Mouse (Mus musculus): ENCODE results near the gene Vegfa. TPM values are rescaled to one million over a fixed set of nuclear protein-coding genes. Genes with fewer than 3 reads are reported as not detected.

The Vegfa gene
- polyA plus RNA-seq, 1 experiment, result 52.5 TPM

GRCm38 (mm10) chr17:45973214-45973613, 59.0 kb downstream of the Vegfa start:
- H3ac ChIP-seq (ENCODE audit: control insufficient read depth, insufficient read length, low read depth), result no peak overlapping the region
- no peaks in the 10 kb centered on the region for H3K79me2 ChIP-seq (ENCODE audit: control insufficient read depth, insufficient read depth)
- no peak for TF ChIP-seq CTCF (IDR thresholded peaks at IDR 0.05; ENCODE audit: control insufficient read depth, insufficient read depth, insufficient read length)
- no peak for TF ChIP-seq FOSL1 (IDR thresholded peaks at IDR 0.05; ENCODE audit: insufficient read depth, low read length, poor library complexity, severe bottlenecking)
- TF ChIP-seq MAX (IDR thresholded peaks at IDR 0.05), result no peak
- TF ChIP-seq MYOG (IDR thresholded peaks at IDR 0.05; ENCODE audit: control insufficient read depth, extremely low read depth, insufficient read length), result no peak
- H3K4me3 ChIP-seq (ENCODE audit: insufficient read depth, poor library complexity, severe bottlenecking), result no peak overlapping the region
- H3K27me3 ChIP-seq (ENCODE audit: control insufficient read depth, insufficient read depth, insufficient read length), result no peaks in the 10 kb centered on the region
- no peaks in the 10 kb centered on the region for H3K79me3 ChIP-seq (ENCODE audit: low read depth)
- H3K36me3 ChIP-seq (ENCODE audit: control insufficient read depth, insufficient read depth), result no peaks in the 10 kb centered on the region

- no peaks in the 10 kb centered on the region for H3K79me2 ChIP-seq (ENCODE audit: control insufficient read depth, insufficient read depth)
- no peak overlapping the region for H3K4me3 ChIP-seq (ENCODE audit: insufficient read depth, poor library complexity, severe bottlenecking)
- H3K27me3 ChIP-seq (ENCODE audit: control insufficient read depth, insufficient read depth, insufficient read length), result no peaks in the 10 kb centered on the region
- no peak overlapping the region for H3ac ChIP-seq (ENCODE audit: control insufficient read depth, insufficient read length, low read depth)
- no peaks in the 10 kb centered on the region for H3K79me3 ChIP-seq (ENCODE audit: low read depth)
- TF ChIP-seq USF1 (IDR thresholded peaks at IDR 0.05; ENCODE audit: low read depth) (no peak), MAX (IDR thresholded peaks at IDR 0.05) (no peak), FOSL1 (IDR thresholded peaks at IDR 0.05; ENCODE audit: insufficient read depth, low read length, poor library complexity, severe bottlenecking) (no peak), MYOG (IDR thresholded peaks at IDR 0.05; ENCODE audit: control insufficient read depth, extremely low read depth, insufficient read length) (no peak), MYOD1 (IDR thresholded peaks at IDR 0.05; ENCODE audit: control insufficient read depth, insufficient read length, low read depth) (no peak), CTCF (IDR thresholded peaks at IDR 0.05; ENCODE audit: control insufficient read depth, insufficient read depth, insufficient read length) (no peak), CEBPB (IDR thresholded peaks at IDR 0.05; ENCODE audit: low read depth) (no peak)
- no peaks in the 10 kb centered on the region for H3K36me3 ChIP-seq (ENCODE audit: control insufficient read depth, insufficient read depth)
Measured at GRCm38 (mm10) chr17:45972405-45972804, 59.8 kb downstream of the Vegfa start.

- no peaks in the 10 kb centered on the region for H3K27me3 ChIP-seq (ENCODE audit: control insufficient read depth, insufficient read depth, insufficient read length)
- no peak overlapping the region for H3ac ChIP-seq (ENCODE audit: control insufficient read depth, insufficient read length, low read depth)
- H3K4me3 ChIP-seq (ENCODE audit: insufficient read depth, poor library complexity, severe bottlenecking), result no peak overlapping the region
- no peaks in the 10 kb centered on the region for H3K36me3 ChIP-seq (ENCODE audit: control insufficient read depth, insufficient read depth)
- TF ChIP-seq MAX (IDR thresholded peaks at IDR 0.05), result no peak
- no peak for TF ChIP-seq CEBPB (IDR thresholded peaks at IDR 0.05; ENCODE audit: low read depth)
- no peak for TF ChIP-seq CTCF (IDR thresholded peaks at IDR 0.05; ENCODE audit: control insufficient read depth, insufficient read depth, insufficient read length)
- H3K79me2 ChIP-seq (ENCODE audit: control insufficient read depth, insufficient read depth), result no peaks in the 10 kb centered on the region
- no peaks in the 10 kb centered on the region for H3K79me3 ChIP-seq (ENCODE audit: low read depth)
Measured at GRCm38 (mm10) chr17:45971800-45972199, 60.4 kb downstream of the Vegfa start.

GRCm38 (mm10) chr17:45970741-45971550, 61.2 kb downstream of the Vegfa start:
- no peak overlapping the region for H3K4me3 ChIP-seq (ENCODE audit: insufficient read depth, poor library complexity, severe bottlenecking)
- no peaks in the 10 kb centered on the region for H3K79me3 ChIP-seq (ENCODE audit: low read depth)
- TF ChIP-seq MYOG (IDR thresholded peaks at IDR 0.05; ENCODE audit: control insufficient read depth, extremely low read depth, insufficient read length), result no peak
- no peaks in the 10 kb centered on the region for H3K79me2 ChIP-seq (ENCODE audit: control insufficient read depth, insufficient read depth)
- H3ac ChIP-seq (ENCODE audit: control insufficient read depth, insufficient read length, low read depth), result no peak overlapping the region
- no peaks in the 10 kb centered on the region for H3K36me3 ChIP-seq (ENCODE audit: control insufficient read depth, insufficient read depth)
- H3K27me3 ChIP-seq (ENCODE audit: control insufficient read depth, insufficient read depth, insufficient read length), result no peaks in the 10 kb centered on the region

GRCm38 (mm10) chr17:45969596-45969995, 62.6 kb downstream of the Vegfa start:
- Histone ChIP-seq H3K36me3 (ENCODE audit: control insufficient read depth, insufficient read depth) (no peaks in the 10 kb centered on the region), H3K79me2 (ENCODE audit: control insufficient read depth, insufficient read depth) (no peaks in the 10 kb centered on the region), H3K79me3 (ENCODE audit: low read depth) (no peaks in the 10 kb centered on the region), H3ac (ENCODE audit: control insufficient read depth, insufficient read length, low read depth) (no peak overlapping the region), H3K27me3 (ENCODE audit: control insufficient read depth, insufficient read depth, insufficient read length) (no peaks in the 10 kb centered on the region), H3K4me3 (ENCODE audit: insufficient read depth, poor library complexity, severe bottlenecking) (no peak overlapping the region)
- TF ChIP-seq USF1 (IDR thresholded peaks at IDR 0.05; ENCODE audit: low read depth), result no peak
- no peak for TF ChIP-seq MAX (IDR thresholded peaks at IDR 0.05)
- TF ChIP-seq CTCF (IDR thresholded peaks at IDR 0.05; ENCODE audit: control insufficient read depth, insufficient read depth, insufficient read length), result no peak

GRCm38 (mm10) chr17:45968341-45968740, 63.8 kb downstream of the Vegfa start:
- Histone ChIP-seq H3K79me3 (ENCODE audit: low read depth) (no peaks in the 10 kb centered on the region), H3K36me3 (ENCODE audit: control insufficient read depth, insufficient read depth) (no peaks in the 10 kb centered on the region), H3K4me3 (ENCODE audit: insufficient read depth, poor library complexity, severe bottlenecking) (no peak overlapping the region), H3K27me3 (ENCODE audit: control insufficient read depth, insufficient read depth, insufficient read length) (no peaks in the 10 kb centered on the region), H3K79me2 (ENCODE audit: control insufficient read depth, insufficient read depth) (no peaks in the 10 kb centered on the region), H3ac (ENCODE audit: control insufficient read depth, insufficient read length, low read depth) (no peak overlapping the region)
- no peak for TF ChIP-seq MAX (IDR thresholded peaks at IDR 0.05)
- TF ChIP-seq FOSL1 (IDR thresholded peaks at IDR 0.05; ENCODE audit: insufficient read depth, low read length, poor library complexity, severe bottlenecking), result no peak
- no peak for TF ChIP-seq MYOD1 (IDR thresholded peaks at IDR 0.05; ENCODE audit: control insufficient read depth, insufficient read length, low read depth)
- TF ChIP-seq USF1 (IDR thresholded peaks at IDR 0.05; ENCODE audit: low read depth), result no peak
- TF ChIP-seq CTCF (IDR thresholded peaks at IDR 0.05; ENCODE audit: control insufficient read depth, insufficient read depth, insufficient read length), result no peak
- TF ChIP-seq CEBPB (IDR thresholded peaks at IDR 0.05; ENCODE audit: low read depth), result no peak
- TF ChIP-seq MYOG (IDR thresholded peaks at IDR 0.05; ENCODE audit: control insufficient read depth, extremely low read depth, insufficient read length), result no peak

Other genes starting within 250 kb of the Vegfa start
- gene Mrps18a, start 78.6 kb upstream of the Vegfa start, polyA plus RNA-seq (2012; fragmentation: generic; extraction: Trizol), result 136 TPM
- 2.5 TPM for gene Rsph9, start 111.8 kb upstream of the Vegfa start, polyA plus RNA-seq (2012; fragmentation: generic; extraction: Trizol)
- 29.6 TPM for gene Mad2l1bp, start 121.2 kb upstream of the Vegfa start, polyA plus RNA-seq (2012; fragmentation: generic; extraction: Trizol)
- 14.4 TPM for gene Gtpbp2, start 128.7 kb upstream of the Vegfa start, polyA plus RNA-seq (2012; fragmentation: generic; extraction: Trizol)
- 14.4 TPM for gene Polh, start 170.3 kb upstream of the Vegfa start, polyA plus RNA-seq (2012; fragmentation: generic; extraction: Trizol)
- 46.1 TPM for gene Xpo5, start 170.4 kb upstream of the Vegfa start, polyA plus RNA-seq (2012; fragmentation: generic; extraction: Trizol)
- gene Polr1c, start 215.7 kb upstream of the Vegfa start, polyA plus RNA-seq (2012; fragmentation: generic; extraction: Trizol), result 125 TPM
- 78.3 TPM for gene Yipf3, start 215.7 kb upstream of the Vegfa start, polyA plus RNA-seq (2012; fragmentation: generic; extraction: Trizol)
- gene Lrrc73, start 221.2 kb upstream of the Vegfa start, polyA plus RNA-seq (2012; fragmentation: generic; extraction: Trizol), result 5.3 TPM